Mouse (Mus musculus): Measurements from ENCODE around the gene Angptl8.
"Not testable (repeated sequence)": the region's sequence is repeated elsewhere in the genome, so short reads cannot be mapped to it uniquely, and the experiment has no call there.

The Angptl8 gene

DNA sequence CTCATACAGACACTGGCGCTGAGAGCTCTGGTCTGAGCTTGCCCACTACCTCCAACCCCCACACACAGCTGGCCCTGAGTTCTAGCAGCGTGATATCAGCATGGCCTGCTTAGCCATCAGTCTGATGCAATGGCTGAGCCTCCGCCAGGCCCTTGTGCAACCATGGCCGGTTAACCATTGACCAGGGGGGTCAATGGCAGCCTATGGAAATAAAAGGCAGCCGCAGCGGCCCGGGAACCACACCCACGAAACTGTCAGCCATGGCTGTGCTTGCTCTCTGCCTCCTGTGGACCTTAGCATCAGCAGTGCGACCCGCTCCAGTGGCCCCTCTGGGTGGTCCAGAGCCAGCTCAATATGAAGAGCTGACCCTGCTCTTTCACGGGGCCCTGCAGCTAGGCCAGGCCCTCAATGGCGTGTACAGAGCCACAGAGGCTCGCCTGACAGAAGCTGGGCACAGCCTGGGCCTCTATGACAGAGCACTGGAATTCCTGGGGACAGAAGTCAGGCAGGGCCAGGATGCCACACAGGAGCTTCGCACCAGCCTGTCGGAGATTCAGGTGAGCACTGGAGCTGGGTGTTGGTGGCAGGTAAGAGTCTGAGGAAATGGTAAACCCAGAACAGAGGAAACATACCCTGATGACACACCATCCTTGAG, at the start of gene Angptl8:
Angptl8 (plus strand) TSS at position 253 of the 655 bp plus-strand sequence.
- peak; percentile 91 for DNase-seq

GRCm38 (mm10) chr9:21786309-21786708, 49.0 kb upstream of the Angptl8 start:
- not testable (repeated sequence) for DNase-seq

- peak; percentile 82 for DNase-seq
These were observed 48.4 kb upstream of the Angptl8 start for GRCm38 (mm10) chr9:21786906-21787305.

- no peak for DNase-seq
These were observed 47.7 kb upstream of the Angptl8 start for GRCm38 (mm10) chr9:21787654-21788053.

DNA sequence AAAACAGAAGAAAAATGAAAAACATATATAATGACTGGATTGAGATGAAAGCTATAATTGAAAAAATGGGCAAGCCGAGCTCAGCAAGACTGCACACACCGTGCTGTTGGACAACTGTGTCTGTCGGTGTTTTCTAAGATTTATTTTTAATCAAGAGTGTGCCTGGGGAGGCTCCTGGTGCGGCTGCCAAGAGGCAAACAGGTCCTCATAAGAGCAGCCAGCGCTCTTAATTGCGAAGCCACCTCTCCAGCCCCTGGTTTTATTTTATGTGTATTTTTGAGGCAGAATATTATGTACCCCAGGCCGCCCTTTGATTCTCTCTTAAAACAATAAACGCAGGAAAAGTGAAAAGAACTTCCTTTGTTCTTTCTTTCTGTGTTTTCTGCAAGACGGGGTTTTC, 47.1 kb upstream of the Angptl8 start:
- DNase-seq: no peak

DNA sequence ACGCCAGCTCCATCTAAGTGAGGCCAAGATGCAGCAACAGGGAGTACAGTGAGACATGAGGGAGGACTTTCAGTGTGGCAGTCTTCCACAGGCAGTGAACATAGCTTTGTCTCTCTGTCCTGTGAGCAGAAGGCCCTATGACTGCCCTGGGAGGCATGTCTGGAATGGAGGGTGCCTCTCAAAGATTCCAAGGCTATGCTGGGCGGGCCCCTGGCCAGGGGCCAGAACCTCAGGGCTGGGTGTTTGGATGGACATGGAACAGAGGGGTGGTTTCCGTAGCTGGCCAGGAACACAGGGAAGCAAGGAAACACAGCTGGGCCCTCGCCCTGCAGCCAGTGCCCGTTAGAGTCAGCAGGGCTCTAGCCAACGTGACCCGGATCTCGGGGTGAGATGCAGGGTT, 43.4 kb upstream of the Angptl8 start:
- DNase-seq: peak; percentile 91

GRCm38 (mm10) chr9:21792644-21793043, 42.7 kb upstream of the Angptl8 start:
- peak; percentile 78 for DNase-seq

DNA sequence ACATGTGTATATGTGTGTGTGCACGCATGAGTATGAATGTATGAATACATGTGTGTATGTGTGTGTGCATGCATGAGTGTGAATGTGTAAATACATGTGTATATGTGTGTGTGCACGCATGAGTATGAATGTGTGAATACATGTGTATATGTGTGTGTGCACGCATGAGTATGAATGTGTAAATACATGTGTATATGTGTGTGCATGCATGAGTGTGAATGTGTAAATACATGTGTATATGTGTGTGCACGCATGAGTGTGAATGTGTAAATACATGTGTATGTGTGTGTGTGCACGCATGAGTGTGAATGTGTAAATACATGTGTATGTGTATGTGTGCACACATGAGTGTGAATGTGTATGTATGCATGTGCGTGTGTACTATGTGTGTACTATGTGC, 41.8 kb upstream of the Angptl8 start:
- not testable (repeated sequence) for DNase-seq

GRCm38 (mm10) chr9:21794344-21794834, 40.9 kb upstream of the Angptl8 start:
- DNase-seq: no peak

DNA sequence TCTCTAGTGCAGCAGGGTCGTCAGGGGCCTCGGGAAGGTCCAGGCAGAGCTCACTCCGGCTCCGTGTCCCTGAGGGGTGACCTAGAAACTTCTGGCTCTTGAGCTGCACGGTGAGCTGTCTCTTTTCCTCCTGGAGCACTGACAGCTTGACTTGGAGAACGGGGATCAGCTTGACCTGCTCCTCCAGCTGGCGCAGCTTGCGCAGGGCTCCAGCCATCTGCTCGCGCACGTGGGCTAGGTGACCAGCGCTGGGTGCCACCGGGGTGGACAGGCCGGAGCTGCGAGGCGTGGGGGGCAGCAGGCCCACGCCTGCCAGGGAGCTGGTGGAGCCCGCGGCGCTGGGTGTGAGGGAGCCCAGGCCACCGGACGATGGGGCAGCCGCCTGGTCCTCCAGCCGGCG, 40.4 kb upstream of the Angptl8 start:
- DNase-seq: no peak

- DNase-seq: no peak
These were observed 39.7 kb upstream of the Angptl8 start for GRCm38 (mm10) chr9:21795579-21795978.

DNA sequence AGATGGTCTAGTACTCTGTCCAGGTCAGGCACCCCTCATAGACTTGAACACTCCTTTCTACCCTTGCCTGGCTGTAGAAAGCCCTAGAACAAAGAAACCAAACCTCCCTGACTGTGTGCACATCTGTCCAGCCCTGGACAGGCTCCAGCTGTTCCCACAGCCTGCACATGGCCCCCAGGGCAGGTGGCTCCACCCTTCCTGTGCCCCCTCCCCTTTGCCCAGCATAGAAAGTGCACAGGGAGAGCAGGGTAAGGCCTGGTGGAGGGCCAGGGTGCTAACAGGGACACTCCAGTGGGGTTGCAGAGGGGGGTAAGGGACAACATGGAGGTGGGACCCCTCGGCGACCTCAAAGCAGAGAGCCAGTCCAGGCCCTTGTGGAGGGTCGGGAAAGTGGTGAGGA, 39.1 kb upstream of the Angptl8 start:
- no peak for DNase-seq

DNA sequence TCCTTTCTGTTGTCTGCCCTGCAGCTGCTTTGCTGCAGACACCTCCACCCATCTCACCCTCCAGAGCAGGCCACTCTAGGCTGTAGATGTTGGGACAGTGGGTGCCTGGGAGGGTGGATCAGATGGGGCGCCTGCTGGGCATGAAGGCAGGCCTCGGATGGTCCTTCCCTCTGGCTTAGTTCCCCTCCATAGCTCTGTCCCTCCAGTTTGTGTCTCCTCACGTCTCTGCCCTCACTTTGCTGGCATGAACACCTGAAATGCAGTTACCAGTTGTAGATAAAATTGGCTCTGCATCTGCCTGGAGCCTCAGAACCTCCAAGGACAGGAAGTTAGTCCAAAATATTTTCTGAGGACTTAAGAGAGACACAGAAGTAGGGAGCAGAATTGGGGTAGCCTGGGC, 38.4 kb upstream of the Angptl8 start:
- no peak for DNase-seq

GRCm38 (mm10) chr9:21797921-21798344, 37.4 kb upstream of the Angptl8 start:
- DNase-seq: peak; percentile 73

GRCm38 (mm10) chr9:21798345-21799009, 36.8 kb upstream of the Angptl8 start, which contains the start of gene Kank2:
Gene Kank2, minus strand, starts transcription at chr9:21798744.
- peak; percentile 89 for DNase-seq

GRCm38 (mm10) chr9:21799010-21799350, 36.3 kb upstream of the Angptl8 start:
- no peak for DNase-seq

- no peak for DNase-seq
These were observed 34.2 kb upstream of the Angptl8 start for GRCm38 (mm10) chr9:21801121-21801520.

DNA sequence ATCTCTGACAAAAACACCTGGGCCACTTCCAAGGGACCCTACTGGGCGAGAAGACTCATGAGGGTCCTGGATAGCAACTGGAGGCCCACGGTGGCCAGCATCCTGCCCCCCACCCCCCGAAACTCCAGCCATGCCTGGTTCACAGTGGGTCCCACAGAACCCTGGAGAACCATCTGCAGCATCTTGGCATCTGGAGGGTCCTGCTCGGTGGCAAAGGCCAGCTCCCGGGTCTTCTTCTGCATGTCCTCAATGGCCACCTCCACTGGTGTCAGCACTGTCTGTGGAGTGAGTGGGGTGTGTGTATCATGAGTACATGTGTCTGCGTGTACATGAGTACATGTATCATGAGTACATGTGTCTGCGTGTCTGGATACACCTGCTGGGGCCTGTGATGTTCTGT, 33.7 kb upstream of the Angptl8 start:
- no peak for DNase-seq

- peak; percentile 90 for DNase-seq
These were observed 31.2 kb upstream of the Angptl8 start for GRCm38 (mm10) chr9:21803986-21804644.

DNA sequence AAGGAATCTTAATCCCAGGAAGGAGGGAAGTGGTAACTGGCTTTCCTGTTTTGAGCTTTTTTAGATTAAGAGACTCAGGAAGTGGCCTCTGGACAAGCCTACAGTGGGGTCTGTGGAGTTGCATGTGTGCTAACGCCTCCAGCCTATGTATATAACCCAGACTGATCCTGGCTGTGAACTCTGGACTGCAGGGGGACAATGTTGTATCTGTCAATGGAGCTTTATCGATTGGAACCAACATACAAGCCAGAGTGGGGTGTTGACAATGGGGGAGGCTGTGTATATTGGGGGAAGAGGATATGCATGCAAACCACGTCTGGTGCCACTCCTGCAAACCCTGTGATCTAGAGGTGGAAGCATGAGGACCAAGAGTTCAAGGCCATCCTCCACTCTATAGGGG, 28.9 kb upstream of the Angptl8 start:
- DNase-seq: no peak

DNA sequence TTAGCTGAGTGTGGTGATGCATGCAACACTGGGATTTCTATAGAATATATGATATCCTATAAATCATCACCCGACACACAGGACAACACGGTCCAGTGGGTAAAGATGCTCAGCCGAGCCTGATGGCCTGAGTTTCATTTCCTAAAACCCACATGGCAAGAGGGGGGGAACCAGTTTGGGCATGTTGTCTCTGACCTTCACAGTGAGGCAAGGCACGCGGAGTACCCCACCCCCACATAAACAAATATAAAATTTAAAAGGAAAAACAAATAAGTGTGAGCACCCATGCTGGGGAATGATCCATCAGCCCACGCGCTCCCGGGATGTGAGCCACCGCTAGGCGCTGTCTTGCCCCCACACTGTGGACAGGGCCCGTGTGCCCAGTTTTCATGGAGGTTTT, 28.3 kb upstream of the Angptl8 start:
- no peak for DNase-seq

DNA sequence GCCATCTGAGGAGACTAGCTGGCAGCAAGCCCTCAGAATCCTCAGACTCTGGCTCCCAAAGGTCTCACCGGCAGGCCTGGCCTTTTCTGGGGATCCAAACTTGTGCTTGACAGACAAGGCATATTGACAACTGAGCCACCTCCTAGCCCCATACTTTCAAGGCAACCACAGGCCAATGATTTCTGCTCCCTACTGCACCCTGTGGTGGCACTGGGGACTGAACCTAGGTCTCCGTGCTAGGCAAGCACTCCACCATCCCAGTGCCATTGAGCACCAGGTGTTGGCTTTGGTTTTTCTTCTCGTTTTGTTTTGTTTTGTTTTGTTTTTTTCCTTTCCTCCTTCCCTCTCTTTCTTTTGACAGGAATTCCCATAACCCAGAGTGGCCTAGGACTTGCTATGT, 26.7 kb upstream of the Angptl8 start:
- DNase-seq: no peak

DNA sequence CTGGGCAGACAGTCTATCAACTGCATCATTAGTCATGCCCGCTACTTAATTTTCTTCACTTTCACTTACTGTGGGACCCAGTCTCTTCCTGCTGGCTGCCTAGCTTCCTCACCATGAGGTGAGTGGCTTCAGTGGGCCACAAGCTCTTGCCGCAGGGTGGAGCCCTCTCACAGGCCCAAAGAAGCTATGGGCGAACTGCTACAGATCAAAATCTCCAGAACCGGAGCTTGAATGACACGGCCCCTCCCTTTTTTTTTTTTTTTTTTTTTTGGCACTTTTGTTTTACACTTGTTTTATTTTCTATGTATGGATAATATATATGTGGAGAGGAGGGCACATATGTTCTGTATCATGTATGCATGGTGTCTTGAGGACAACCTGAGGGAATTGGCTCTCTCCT, 24.1 kb upstream of the Angptl8 start:
- no peak for DNase-seq

GRCm38 (mm10) chr9:21816716-21817305, 18.5 kb upstream of the Angptl8 start:
- no peak for DNase-seq

All from lung, postnatal 36 days (tissue).